Mouse (Mus musculus): ENCODE measurements around the gene Ttc13. TPM values are rescaled to one million over a fixed set of nuclear protein-coding genes. Genes with fewer than 3 reads are reported as not detected.
A peak's percentile ranks its signal among the peaks of the same experiment; 100 is the strongest.

Ttc13 gene
- polyA plus RNA-seq, 1 experiment from 2014 or later: 52.5 TPM

- Histone ChIP-seq H3K4me2 (no peak overlapping the region), H3K9me3 (ENCODE audit: low read depth, low read length) (no peaks in the 10 kb centered on the region), H3K4me3 (ENCODE audit: low read depth, low read length) (no peak overlapping the region), H3K4me1 (ENCODE audit: insufficient read depth) (peaks cover 17% of the 10 kb centered on the region), H3K36me3 (ENCODE audit: insufficient read depth) (peaks cover 3% of the 10 kb centered on the region), H3K27me3 (ENCODE audit: insufficient read depth, low read length) (no peaks in the 10 kb centered on the region), H3K27ac (ENCODE audit: low read depth) (no peak overlapping the region), H3K9ac (no peak overlapping the region)
- DNase-seq (no peak), ATAC-seq (ENCODE audit: insufficient read depth) (no peak)
- no peak for TF ChIP-seq CTCF (IDR thresholded peaks at IDR 0.05; ENCODE audit: low read depth)
- WGBS: 80% methylated on average over 4 of the region's 4 CpGs
Observed at GRCm38 (mm10) chr8:124630891-124631290, 90.9 kb downstream of the Ttc13 start.

GRCm38 (mm10) chr8:124630489-124630888 is 91.3 kb downstream of the Ttc13 start:
- H3K4me3 ChIP-seq (ENCODE audit: low read depth, low read length): no peak overlapping the region
- H3K27me3 ChIP-seq (ENCODE audit: insufficient read depth, low read length): no peaks in the 10 kb centered on the region
- peaks cover 17% of the 10 kb centered on the region for H3K4me1 ChIP-seq (ENCODE audit: insufficient read depth)
- no peak for TF ChIP-seq CTCF (IDR thresholded peaks at IDR 0.05; ENCODE audit: low read depth)
- H3K9ac ChIP-seq: no peak overlapping the region
- H3K9me3 ChIP-seq (ENCODE audit: low read depth, low read length): no peaks in the 10 kb centered on the region
- no peaks in the 10 kb centered on the region for H3K36me3 ChIP-seq (ENCODE audit: insufficient read depth)
- no peak overlapping the region for H3K27ac ChIP-seq (ENCODE audit: low read depth)
- H3K4me2 ChIP-seq: no peak overlapping the region
- ATAC-seq (ENCODE audit: insufficient read depth) (no peak), DNase-seq (peak; percentile 79)
- 54% methylated on average over 6 of the region's 6 CpGs for WGBS

GRCm38 (mm10) chr8:124626251-124626650 is 95.5 kb downstream of the Ttc13 start:
- H3K4me2 ChIP-seq: no peak overlapping the region
- 80% methylated on average over 9 of the region's 9 CpGs for WGBS
- no peaks in the 10 kb centered on the region for H3K36me3 ChIP-seq (ENCODE audit: insufficient read depth)
- no peak for DNase-seq
- no peaks in the 10 kb centered on the region for H3K27me3 ChIP-seq (ENCODE audit: insufficient read depth, low read length)
- no peak for TF ChIP-seq CTCF (IDR thresholded peaks at IDR 0.05; ENCODE audit: low read depth)
- ATAC-seq (ENCODE audit: insufficient read depth): no peak
- peaks cover 1% of the 10 kb centered on the region; the same call in 1 of the 2 replicates for H3K4me1 ChIP-seq (ENCODE audit: insufficient read depth)
- no peak overlapping the region for H3K4me3 ChIP-seq (ENCODE audit: low read depth, low read length)
- H3K27ac ChIP-seq (ENCODE audit: low read depth): no peak overlapping the region
- H3K9me3 ChIP-seq (ENCODE audit: low read depth, low read length): no peaks in the 10 kb centered on the region
- no peak overlapping the region for H3K9ac ChIP-seq

Other genes with a start within 250 kb of the Ttc13 start
- 36.4 and 36.9 TPM in 2 replicates for gene Cog2, start 201.2 kb downstream of the Ttc13 start, polyA plus RNA-seq (2014; fragmentation: Nextera tagmentation; extraction: Ambion mirVana)
- gene Agt, start 152.3 kb downstream of the Ttc13 start, polyA plus RNA-seq (2014; fragmentation: Nextera tagmentation; extraction: Ambion mirVana): 3.1 and 3.6 TPM in 2 replicates
- gene Capn9, start 145.9 kb downstream of the Ttc13 start, polyA plus RNA-seq (2014; fragmentation: Nextera tagmentation; extraction: Ambion mirVana): 0.45 and 0.60 TPM in 2 replicates
- gene 2310022B05Rik, start 58.6 kb downstream of the Ttc13 start, polyA plus RNA-seq (2014; fragmentation: Nextera tagmentation; extraction: Ambion mirVana): 45.6 and 46.0 TPM in 2 replicates
- gene Arv1, start 156 bp upstream of the Ttc13 start, polyA plus RNA-seq (2014; fragmentation: Nextera tagmentation; extraction: Ambion mirVana): 26.4 and 27.2 TPM in 2 replicates
- gene Fam89a, start 29.8 kb upstream of the Ttc13 start, polyA plus RNA-seq (2014; fragmentation: Nextera tagmentation; extraction: Ambion mirVana): 16.8 and 20.5 TPM in 2 replicates
- gene Trim67, start 71.1 kb upstream of the Ttc13 start, polyA plus RNA-seq (2014; fragmentation: Nextera tagmentation; extraction: Ambion mirVana): 0.70 and 1.0 TPM in 2 replicates
- 115 and 118 TPM in 2 replicates for gene Gnpat, start 141.1 kb upstream of the Ttc13 start, polyA plus RNA-seq (2014; fragmentation: Nextera tagmentation; extraction: Ambion mirVana)
- 43.5 and 44.5 TPM in 2 replicates for gene 2810004N23Rik, start 141.1 kb upstream of the Ttc13 start, polyA plus RNA-seq (2014; fragmentation: Nextera tagmentation; extraction: Ambion mirVana)
- gene Exoc8, start 175.7 kb upstream of the Ttc13 start, polyA plus RNA-seq (2014; fragmentation: Nextera tagmentation; extraction: Ambion mirVana): 8.9 and 9.8 TPM in 2 replicates
- 9.5 and 10.1 TPM in 2 replicates for gene Sprtn, start 175.9 kb upstream of the Ttc13 start, polyA plus RNA-seq (2014; fragmentation: Nextera tagmentation; extraction: Ambion mirVana)
- gene Egln1, start 227.3 kb upstream of the Ttc13 start, polyA plus RNA-seq (2014; fragmentation: Nextera tagmentation; extraction: Ambion mirVana): 14.4 and 16.2 TPM in 2 replicates

Measured in lung, embryonic 14.5 days (tissue).